Mouse (Mus musculus) activated CD4-positive, CD25-positive, alpha-beta regulatory T cell (primary cell): ENCODE measurements around the gene Tkt. TPM values are rescaled to one million over a fixed set of nuclear protein-coding genes. Genes with fewer than 3 reads are reported as not detected.

Experiments used
- polyA plus RNA-seq, 2 experiments: library from polyadenylated mRNA; unstranded; fragments of 100-300 nt; shearing (Covaris generic); gene quantifications; one replicate each; pipeline ENCODE4 v1.2.1; 2017

The Tkt gene
- 100 to 1,000 TPM; 165 to 278 TPM for polyA plus RNA-seq

DNA sequence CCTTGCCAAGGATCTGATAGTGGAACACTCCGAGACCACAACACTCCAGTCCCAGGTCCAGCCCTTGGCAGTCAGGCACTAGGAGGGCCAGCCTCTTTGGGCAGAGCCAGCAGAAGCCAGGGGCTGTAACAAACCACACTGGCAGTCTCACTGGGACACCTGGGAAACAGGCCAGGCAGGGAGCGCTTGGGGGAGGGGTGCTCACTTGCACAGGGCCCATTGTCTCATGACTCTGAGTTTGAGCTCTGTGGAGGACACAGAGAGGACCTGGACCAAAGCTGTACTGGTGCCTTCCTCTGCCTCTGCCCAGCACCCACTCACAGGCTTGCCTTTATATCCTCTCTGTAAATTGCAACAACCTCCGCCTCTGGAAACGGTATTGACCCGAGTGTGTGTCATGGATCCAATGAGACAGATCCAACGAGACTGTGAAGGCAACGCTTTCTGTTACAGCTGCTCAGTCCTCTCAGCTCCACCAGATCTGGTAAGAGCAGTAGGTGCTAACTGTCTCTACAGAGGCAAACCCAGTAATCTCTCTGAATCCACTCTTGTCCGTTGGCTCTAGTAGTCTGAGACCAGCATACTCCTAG, at the start of gene Tkt:
Gene Tkt (plus strand): TSS at position 229 of the 590 bp plus-strand sequence.

Other genes with a start within 250 kb of the Tkt start
- 10 to 100 TPM; 43.6 to 47.4 TPM for gene Dcp1a, start 68.8 kb upstream of the Tkt start, polyA plus RNA-seq
- gene Cacna1d, start 56.9 kb upstream of the Tkt start, polyA plus RNA-seq = 1 to 10 TPM; 1.1 to 2.7 TPM
- gene Prkcd, start 77.9 kb downstream of the Tkt start, polyA plus RNA-seq = 100 to 1,000 TPM in 1 of 2 experiments, 10 to 100 TPM in 1; 74.3 to 125 TPM
- gene Rft1, start 106.0 kb downstream of the Tkt start, polyA plus RNA-seq = 10 to 100 TPM; 13.1 to 14.3 TPM
- gene Sfmbt1, start 166.5 kb downstream of the Tkt start, polyA plus RNA-seq = 10 to 100 TPM in 1 of 2 experiments, 1 to 10 TPM in 1; 7.1 to 13.0 TPM